Mouse (Mus musculus) liver, adult 2 months (tissue): ENCODE results near the gene Ubash3b.

Experiments
- CTCF ChIP-seq: fragments of 200-500 bp; IDR thresholded peaks from 2 replicates; pipeline ENCODE4 v1.5.1; 2011; ENCODE audit warnings: low read depth, low read length, control low read depth
- POLR2A ChIP-seq: fragments of 200-500 bp; IDR thresholded peaks from 2 replicates; pipeline ENCODE4 v1.6.1; 2011; ENCODE audit warnings: low read length, control low read depth; ENCODE audit not compliant: insufficient read depth; ENCODE audit errors: extremely low read depth

GRCm38 (mm10) chr9:41149896-41150295 lies 11.6 kb downstream of the Ubash3b start:
- no peak for TF ChIP-seq POLR2A
- TF ChIP-seq CTCF, result no peak
